Mouse (Mus musculus) stomach, embryonic 15.5 days (tissue): ENCODE measurements around the gene Txndc8. TPM values are rescaled to one million over a fixed set of nuclear protein-coding genes. Genes with fewer than 3 reads are reported as not detected.

Experiments
- polyA plus RNA-seq: library from polyadenylated mRNA; unstranded; fragments of >200 nt; fragmentation: Nextera tagmentation; extraction: Ambion mirVana; gene quantifications from 2 replicates; pipeline ENCODE4 v1.2.1, GENCODE M21; 2015

Gene Txndc8
- polyA plus RNA-seq, 1 experiment from 2014 or later: not detected

Other genes starting within 250 kb of the Txndc8 start
- 10.4 and 11.4 TPM in 2 replicates for gene D630039A03Rik, start 92.8 kb downstream of the Txndc8 start, polyA plus RNA-seq
- gene Txn1, start 52.7 kb downstream of the Txndc8 start, polyA plus RNA-seq: 476 and 493 TPM in 2 replicates
- 5.9 and 6.3 TPM in 2 replicates for gene Svep1, start 197.7 kb upstream of the Txndc8 start, polyA plus RNA-seq